Mouse (Mus musculus) embryonic stem cell, embryonic (primary cell): ENCODE data around the gene Vamp1.

Experiments
- CTCF ChIA-PET, 4 experiments: fragments of 300-600 bp in 2 of 4; fragments of 350-600 bp in 2 of 4; sonication (Branson Sonifier 250); formaldehyde crosslinking; loops; one replicate each; lab custom pipeline; 2022; ENCODE audit warnings: inconsistent platforms in 2 of 4; lab: Charles Lee
- POLR2A ChIA-PET, 4 experiments: fragments of 300-600 bp in 2 of 4; fragments of 350-600 bp in 2 of 4; sonication (Branson Sonifier 250); formaldehyde crosslinking; loops; one replicate each; lab custom pipeline; 2022; ENCODE audit warnings: antibody characterized with exemption in 4 of 4, inconsistent platforms in 1 of 4; lab: Charles Lee

The Vamp1 gene

GRCm38 (mm10) chr6:125215148-125215954 is at the start of gene Vamp1:
TSS of gene Vamp1 (plus strand) at chr6:125215551.
- ChIA-PET CTCF (interaction anchor here in 3 of 4 experiments (0.6 to 1.9 kb wide), 8 partner anchors 9 to 209 kb away, joined by 3 to 7 read pairs (median 3); no protein-coding TSS in a partner anchor), POLR2A (interaction anchor here (0.5 to 3.4 kb wide), 76 partner anchors 10 to 553 kb away, joined by 3 to 61 read pairs (median 4); partner anchors contain the start of genes Gapdh (in 3 of the 4), Mrpl51 (in 3 of the 4), Ncapd2 (in 3 of the 4) and Tapbpl (in 3 of the 4))

- POLR2A ChIA-PET = interaction anchor here (0.5 to 21.4 kb wide), 248 partner anchors 9 to 1825 kb away, joined by 3 to 499 read pairs (median 4); partner anchors contain the start of genes Cdca3 (in 4 of the 4), Mrpl51 (in 4 of the 4), Ncapd2 (in 4 of the 4) and Usp5 (in 4 of the 4)
- CTCF ChIA-PET = interaction anchor here (0.5 to 1.9 kb wide), 12 partner anchors 8 to 358 kb away, joined by 3 to 5 read pairs (median 4); no protein-coding TSS in a partner anchor
Measured at GRCm38 (mm10) chr6:125166051-125166751, 49.1 kb upstream of the Vamp1 start, which contains the start of gene Gapdh. TSS of gene Gapdh (minus strand) at chr6:125166467.

GRCm38 (mm10) chr6:125166861-125167650 is 48.3 kb upstream of the Vamp1 start:
- POLR2A ChIA-PET = interaction anchor here (0.5 to 21.4 kb wide), 38 partner anchors 8 to 426 kb away, joined by 3 to 499 read pairs (median 20); partner anchors contain the start of genes Mrpl51 (in 3 of the 4), Ncapd2 (in 3 of the 4), Cdca3 (in 2 of the 4) and Grcc10 (in 2 of the 4)

GRCm38 (mm10) chr6:125168086-125168485 is 47.3 kb upstream of the Vamp1 start:
- POLR2A ChIA-PET = interaction anchor here in 3 of 4 experiments (0.6 to 21.4 kb wide), 17 partner anchors 7 to 427 kb away, joined by 3 to 499 read pairs (median 7); partner anchors contain the start of genes Mrpl51 (in 3 of the 3), Ncapd2 (in 3 of the 3), Nop2 (in 2 of the 3) and Grcc10 (in 1 of the 3)
- CTCF ChIA-PET = interaction anchor here in 1 of 4 experiments (0.6 kb wide), 1 partner anchor 38 kb away, joined by 6 read pairs; no protein-coding TSS in a partner anchor

More at GRCm38 (mm10) chr6:125166861-125167650, 48.3 kb upstream of the Vamp1 start:
- CTCF ChIA-PET = interaction anchor here in 2 of 4 experiments (0.6 to 1.9 kb wide), 4 partner anchors 8 to 104 kb away, joined by 4 to 5 read pairs (median 4); no protein-coding TSS in a partner anchor

- ChIA-PET POLR2A (interaction anchor here (0.6 to 21.4 kb wide), 44 partner anchors 9 to 515 kb away, joined by 3 to 499 read pairs (median 6); partner anchors contain the start of genes Mrpl51 (in 3 of the 4), Ncapd2 (in 3 of the 4), Mlf2 (in 2 of the 4) and Nop2 (in 2 of the 4)), CTCF (interaction anchor here in 3 of 4 experiments (0.6 to 2.3 kb wide), 7 partner anchors 8 to 509 kb away, joined by 3 to 15 read pairs (median 4); no protein-coding TSS in a partner anchor)
Measured at GRCm38 (mm10) chr6:125170194-125170593, 45.2 kb upstream of the Vamp1 start.

GRCm38 (mm10) chr6:125172474-125172873 is 42.9 kb upstream of the Vamp1 start:
- POLR2A ChIA-PET = interaction anchor here in 3 of 4 experiments (0.7 to 18.5 kb wide), 15 partner anchors 8 to 431 kb away, joined by 3 to 495 read pairs (median 12); partner anchors contain the start of genes Gapdh (in 2 of the 3), Mrpl51 (in 2 of the 3), Ncapd2 (in 2 of the 3) and Grcc10 (in 1 of the 3)
- CTCF ChIA-PET = no interaction called here

GRCm38 (mm10) chr6:125173256-125173655 is 42.1 kb upstream of the Vamp1 start:
- CTCF ChIA-PET = interaction anchor here in 2 of 4 experiments (0.6 to 1.0 kb wide), 2 partner anchors 9 to 11 kb away, joined by 3 read pairs; no protein-coding TSS in a partner anchor

GRCm38 (mm10) chr6:125175469-125175868 is 39.9 kb upstream of the Vamp1 start:
- CTCF ChIA-PET = interaction anchor here (0.5 to 1.4 kb wide), 9 partner anchors 10 to 473 kb away, joined by 3 to 9 read pairs (median 4); partner anchors contain the start of gene Usp5 (in 1 of the 4)
- POLR2A ChIA-PET = interaction anchor here (0.6 to 18.5 kb wide), 52 partner anchors 8 to 512 kb away, joined by 3 to 495 read pairs (median 4); partner anchors contain the start of genes Gapdh (in 3 of the 4), Mrpl51 (in 3 of the 4), Ncapd2 (in 3 of the 4) and Grcc10 (in 2 of the 4)

More at GRCm38 (mm10) chr6:125173256-125173655, 42.1 kb upstream of the Vamp1 start:
- POLR2A ChIA-PET = interaction anchor here (0.7 to 18.5 kb wide), 22 partner anchors 8 to 432 kb away, joined by 3 to 495 read pairs (median 6); partner anchors contain the start of genes Mrpl51 (in 3 of the 4), Ncapd2 (in 3 of the 4), Gapdh (in 2 of the 4) and Grcc10 (in 1 of the 4)

GRCm38 (mm10) chr6:125179601-125180000 is 35.8 kb upstream of the Vamp1 start:
- POLR2A ChIA-PET = interaction anchor here in 3 of 4 experiments (0.6 to 18.5 kb wide), 22 partner anchors 9 to 435 kb away, joined by 3 to 495 read pairs (median 6); partner anchors contain the start of genes Mrpl51 (in 2 of the 3), Ncapd2 (in 2 of the 3) and Gapdh (in 1 of the 3)

GRCm38 (mm10) chr6:125182133-125182532 is 33.2 kb upstream of the Vamp1 start:
- CTCF ChIA-PET = interaction anchor here in 1 of 4 experiments (0.7 kb wide), 1 partner anchor 9 kb away, joined by 3 read pairs; no protein-coding TSS in a partner anchor

More at GRCm38 (mm10) chr6:125179601-125180000, 35.8 kb upstream of the Vamp1 start:
- CTCF ChIA-PET = no interaction called here

GRCm38 (mm10) chr6:125186203-125186602 is 29.1 kb upstream of the Vamp1 start:
- CTCF ChIA-PET = no interaction called here
- POLR2A ChIA-PET = interaction anchor here in 3 of 4 experiments (0.7 to 18.5 kb wide), 13 partner anchors 10 to 73 kb away, joined by 3 to 495 read pairs (median 4); partner anchors contain the start of gene Gapdh (in 2 of the 3)

More at GRCm38 (mm10) chr6:125182133-125182532, 33.2 kb upstream of the Vamp1 start:
- POLR2A ChIA-PET = interaction anchor here in 3 of 4 experiments (0.6 to 18.5 kb wide), 15 partner anchors 8 to 301 kb away, joined by 3 to 495 read pairs (median 5); partner anchors contain the start of genes Gapdh (in 2 of the 3), Mrpl51 (in 2 of the 3) and Ncapd2 (in 2 of the 3)

GRCm38 (mm10) chr6:125190816-125191215 is 24.5 kb upstream of the Vamp1 start:
- ChIA-PET POLR2A (interaction anchor here (0.6 to 18.5 kb wide), 78 partner anchors 8 to 450 kb away, joined by 3 to 495 read pairs (median 7); partner anchors contain the start of genes Grcc10 (in 3 of the 4), Cdca3 (in 2 of the 4), Gapdh (in 2 of the 4) and Tapbpl (in 2 of the 4)), CTCF (interaction anchor here in 2 of 4 experiments (1.0 to 1.6 kb wide), 8 partner anchors 10 to 449 kb away, joined by 3 to 6 read pairs (median 4); partner anchors contain the start of genes Grcc10 (in 1 of the 2) and Mlf2 (in 1 of the 2))

GRCm38 (mm10) chr6:125191332-125192015 is 23.9 kb upstream of the Vamp1 start, which contains the start of the genes Ncapd2 and Mrpl51:
TSS of gene Ncapd2 (minus strand) at chr6:125191701.
TSS of gene Mrpl51 (plus strand) at chr6:125191801.
- ChIA-PET POLR2A (interaction anchor here (0.5 to 7.4 kb wide), 152 partner anchors 8 to 717 kb away, joined by 3 to 305 read pairs (median 4); partner anchors contain the start of genes Gapdh (in 3 of the 4), Grcc10 (in 3 of the 4), Vamp1 (in 3 of the 4) and Cdca3 (in 2 of the 4)), CTCF (interaction anchor here (0.7 to 1.6 kb wide), 20 partner anchors 11 to 489 kb away, joined by 3 to 6 read pairs (median 3); partner anchors contain the start of genes Grcc10 (in 1 of the 4) and Mlf2 (in 1 of the 4))
